Mouse (Mus musculus) gastrocnemius, adult 18-20 months (tissue): Measurements from ENCODE around the gene 4930558K02Rik. TPM values are rescaled to one million over a fixed set of nuclear protein-coding genes. Genes with fewer than 3 reads are reported as not detected.

Experiments
- DNase-seq: peaks from one replicate; pipeline ENCODE4 v3.0.0; 2021; ENCODE audit warnings: low spot score
- total RNA-seq, 2 experiments: library from RNA; stranded (reverse); gene quantifications; 2 replicates each; pipeline ENCODE4 v1.2.3; 2021

Gene 4930558K02Rik
- total RNA-seq, 2 experiments from 2014 or later = not detected

- no peak for DNase-seq
These were observed 26.8 kb downstream of the 4930558K02Rik start for GRCm38 (mm10) chr1:161952599-161952998.

- no peak for DNase-seq
These were observed 28.2 kb downstream of the 4930558K02Rik start for GRCm38 (mm10) chr1:161951009-161951779.

GRCm38 (mm10) chr1:161942082-161942481 lies 37.4 kb downstream of the 4930558K02Rik start:
- no peak for DNase-seq

GRCm38 (mm10) chr1:161932286-161932685 lies 47.1 kb downstream of the 4930558K02Rik start:
- DNase-seq = no peak

GRCm38 (mm10) chr1:161931817-161932216 lies 47.6 kb downstream of the 4930558K02Rik start:
- DNase-seq = no peak

- no peak for DNase-seq
These were observed 48.1 kb downstream of the 4930558K02Rik start for GRCm38 (mm10) chr1:161931313-161931712.

- no peak for DNase-seq
These were observed 51.5 kb downstream of the 4930558K02Rik start for GRCm38 (mm10) chr1:161927976-161928375.

- DNase-seq = no peak
These were observed 54.1 kb downstream of the 4930558K02Rik start for GRCm38 (mm10) chr1:161925281-161925805.

GRCm38 (mm10) chr1:161924321-161924720 lies 55.1 kb downstream of the 4930558K02Rik start:
- no peak for DNase-seq

GRCm38 (mm10) chr1:161921928-161922327 lies 57.5 kb downstream of the 4930558K02Rik start:
- DNase-seq = no peak

- no peak for DNase-seq
These were observed 58.7 kb downstream of the 4930558K02Rik start for GRCm38 (mm10) chr1:161920475-161921454.

- no peak for DNase-seq
These were observed 59.8 kb downstream of the 4930558K02Rik start for GRCm38 (mm10) chr1:161919594-161919993.

GRCm38 (mm10) chr1:161918682-161919372 lies 60.6 kb downstream of the 4930558K02Rik start:
- no peak for DNase-seq

- no peak for DNase-seq
These were observed 61.4 kb downstream of the 4930558K02Rik start for GRCm38 (mm10) chr1:161917940-161918484.

GRCm38 (mm10) chr1:161916036-161916435 lies 63.4 kb downstream of the 4930558K02Rik start:
- DNase-seq = no peak

- no peak for DNase-seq
These were observed 65.8 kb downstream of the 4930558K02Rik start for GRCm38 (mm10) chr1:161913648-161913984.

- no peak for DNase-seq
These were observed 66.3 kb downstream of the 4930558K02Rik start for GRCm38 (mm10) chr1:161912940-161913647.

GRCm38 (mm10) chr1:161909074-161909473 lies 70.4 kb downstream of the 4930558K02Rik start:
- DNase-seq = no peak

- DNase-seq = no peak
These were observed 71.5 kb downstream of the 4930558K02Rik start for GRCm38 (mm10) chr1:161907795-161908457.

GRCm38 (mm10) chr1:161907111-161907510 lies 72.3 kb downstream of the 4930558K02Rik start:
- no peak for DNase-seq
